Mouse (Mus musculus): ENCODE measurements around the gene Dgki. TPM values are rescaled to one million over a fixed set of nuclear protein-coding genes. Genes with fewer than 3 reads are reported as not detected.

The Dgki gene
- polyA plus RNA-seq, 1 experiment from 2014 or later = 0.81 TPM

GRCm38 (mm10) chr6:36808306-36809058 lies 491.5 kb downstream of the Dgki start:
- no peaks in the 10 kb centered on the region for H3K27me3 ChIP-seq (replicated peaks)
- peak overlapping the region; percentile 54 for H3K4me3 ChIP-seq (replicated peaks)
- 42% methylated on average over 7 of the region's 7 CpGs for WGBS
- H3K36me3 ChIP-seq = no peaks in the 10 kb centered on the region
- no peaks in the 10 kb centered on the region; the same call in 1 of the 2 replicates for H3K4me1 ChIP-seq
- H3K9ac ChIP-seq = peak overlapping the region; percentile 40; the same call in 1 of the 2 replicates
- no peaks in the 10 kb centered on the region for H3K9me3 ChIP-seq
- H3K27ac ChIP-seq = peak overlapping the region; percentile 80; the same call in 1 of the 2 replicates
- peak overlapping the region; percentile 62 for H3K4me2 ChIP-seq
- no peak for ATAC-seq (ENCODE audit: insufficient read depth, low FRiP score, low read depth)

- Histone ChIP-seq H3K27me3 (replicated peaks) (no peaks in the 10 kb centered on the region), H3K4me3 (replicated peaks) (no peak overlapping the region), H3K4me1 (no peaks in the 10 kb centered on the region; the same call in 1 of the 2 replicates), H3K9me3 (no peaks in the 10 kb centered on the region), H3K9ac (no peak overlapping the region), H3K36me3 (no peaks in the 10 kb centered on the region), H3K4me2 (peak overlapping the region; percentile 24; the same call in 1 of the 2 replicates), H3K27ac (no peak overlapping the region)
- 79% methylated on average over 6 of the region's 6 CpGs for WGBS
- ATAC-seq (ENCODE audit: insufficient read depth, low FRiP score, low read depth) = no peak
Observed at GRCm38 (mm10) chr6:36806906-36807305, 493.1 kb downstream of the Dgki start.

GRCm38 (mm10) chr6:36800309-36800946 lies 499.6 kb downstream of the Dgki start:
- Histone ChIP-seq H3K27ac (no peak overlapping the region), H3K4me2 (no peak overlapping the region), H3K4me1 (no peaks in the 10 kb centered on the region), H3K4me3 (replicated peaks) (no peak overlapping the region), H3K9me3 (no peaks in the 10 kb centered on the region), H3K36me3 (0 out of 2 replicates have a peak, but pooled peaks cover 3% of the 10 kb centered on the region), H3K27me3 (replicated peaks) (no peaks in the 10 kb centered on the region), H3K9ac (no peak overlapping the region)
- WGBS = 75% methylated on average over 5 of the region's 5 CpGs
- ATAC-seq (ENCODE audit: insufficient read depth, low FRiP score, low read depth) = no peak; the same call in 1 of the 2 replicates

GRCm38 (mm10) chr6:36797066-36797655 lies 502.8 kb downstream of the Dgki start:
- ATAC-seq (ENCODE audit: insufficient read depth, low FRiP score, low read depth) = no peak
- Histone ChIP-seq H3K27ac (no peak overlapping the region), H3K9me3 (no peaks in the 10 kb centered on the region), H3K27me3 (replicated peaks) (no peaks in the 10 kb centered on the region), H3K36me3 (0 out of 2 replicates have a peak, but pooled peaks cover 3% of the 10 kb centered on the region), H3K9ac (no peak overlapping the region), H3K4me1 (no peaks in the 10 kb centered on the region), H3K4me3 (replicated peaks) (no peak overlapping the region), H3K4me2 (no peak overlapping the region)
- 51% methylated on average over 3 of the region's 3 CpGs for WGBS

Other genes with a start within 250 kb of the Dgki start
- 18.1 and 21.7 TPM in 2 replicates for gene Creb3l2, start 142.0 kb upstream of the Dgki start, polyA plus RNA-seq (2015; fragmentation: Nextera tagmentation; extraction: Ambion mirVana)
- 0.32 and 0.44 TPM in 2 replicates for gene Akr1d1, start 230.0 kb upstream of the Dgki start, polyA plus RNA-seq (2015; fragmentation: Nextera tagmentation; extraction: Ambion mirVana)